In the genomic region with DNA sequence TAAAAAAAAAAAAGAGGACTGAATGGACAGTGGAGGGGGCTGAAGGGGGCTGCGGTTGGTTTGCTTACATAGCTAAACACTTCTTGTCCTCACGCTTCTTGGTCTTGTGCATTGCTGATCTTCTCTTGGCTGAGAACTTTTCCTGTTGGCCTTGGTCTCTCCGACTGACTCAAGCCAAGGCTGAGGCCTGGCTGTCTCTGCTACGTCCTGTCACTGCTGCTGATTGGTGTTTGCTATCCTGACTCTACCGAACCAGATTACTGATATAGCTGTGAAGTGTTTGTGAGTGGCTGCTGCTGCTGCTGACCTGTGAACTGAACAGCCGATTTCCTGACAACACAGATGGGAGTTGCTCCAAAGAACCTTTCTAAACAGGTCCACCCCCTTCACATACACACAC, we compare ENCODE assay signal across 14 mouse cellular contexts.
"Had no signal": no experiment of that assay in that cellular context is flagged by ENCODE, and none has a peak within 500 bp of the region (broad histone marks: within the 10 kb centered on the region; RNA-seq: fewer than 3 reads in every experiment).

No protein-coding gene starts in this region.

- H3K27me3 ChIP-seq: lung, embryonic 15.5 days; midbrain, embryonic 13.5 days; midbrain, embryonic 15.5 days; neural tube, embryonic 12.5 days; stomach, embryonic 15.5 days had no signal

- H3K4me3 ChIP-seq: lung, embryonic 15.5 days; megakaryocyte, embryonic 14.5 days; midbrain, embryonic 13.5 days; midbrain, embryonic 15.5 days; neural tube, embryonic 12.5 days; stomach, embryonic 15.5 days had no signal

- H3K36me3 ChIP-seq: lung, embryonic 15.5 days; midbrain, embryonic 13.5 days; midbrain, embryonic 15.5 days; neural tube, embryonic 12.5 days; stomach, embryonic 15.5 days had no signal

- H3K27ac ChIP-seq: lung, embryonic 15.5 days; macrophage; midbrain, embryonic 13.5 days; midbrain, embryonic 15.5 days; neural tube, embryonic 12.5 days; stomach, embryonic 15.5 days; stomach, postnatal 0 days had no signal

- H3K4me1 ChIP-seq: midbrain, embryonic 13.5 days; midbrain, embryonic 15.5 days; neural tube, embryonic 12.5 days had no signal

- ATAC-seq: lung, postnatal 0 days; midbrain, embryonic 13.5 days; midbrain, embryonic 15.5 days had no signal

- DNase-seq: lung, adult 2 months; right cerebral cortex, postnatal 14 days; thymus, adult 2 months; thymus, postnatal 25 days; thymus, postnatal 4 days had no signal
